Mouse (Mus musculus) cortical plate, adult 2 months (tissue): ENCODE results near the gene Rassf8. TPM values are rescaled to one million over a fixed set of nuclear protein-coding genes. Genes with fewer than 3 reads are reported as not detected.

Experiments used
- H3K27ac ChIP-seq: fragments of 200-500 bp; 2 replicates; pipeline ENCODE4 v1.5.1; 2012; ENCODE audit warnings: low read length, control low read depth, inconsistent platforms; ENCODE audit not compliant: insufficient read depth
- H3K4me1 ChIP-seq: fragments of 200-500 bp; 2 replicates; pipeline ENCODE4 v1.6.1; 2011; ENCODE audit warnings: low read length; ENCODE audit not compliant: control insufficient read depth, insufficient read depth
- H3K4me3 ChIP-seq: fragments of 200-500 bp; 2 replicates; pipeline ENCODE4 v1.5.1; 2011; ENCODE audit warnings: mild to moderate bottlenecking, low read length, control low read depth; ENCODE audit not compliant: insufficient read depth
- CTCF ChIP-seq: fragments of 200-500 bp; IDR thresholded peaks from 2 replicates; pipeline ENCODE4 v1.5.1; 2011; ENCODE audit warnings: mild to moderate bottlenecking, control low read depth, low read length; ENCODE audit not compliant: insufficient read depth; ENCODE audit errors: extremely low read depth
- POLR2A ChIP-seq: fragments of 200-500 bp; IDR thresholded peaks from 2 replicates; pipeline ENCODE4 v1.6.1; 2011; ENCODE audit warnings: mild to moderate bottlenecking, low read length, control low read depth; ENCODE audit not compliant: insufficient read depth; ENCODE audit errors: extremely low read depth
- polyA plus RNA-seq: library from polyadenylated mRNA; depleted of rRNA; stranded (reverse); fragments of >200 nt; gene quantifications from 2 replicates; pipeline ENCODE4 v1.2.3, GENCODE M21; 2012

Rassf8 gene
- polyA plus RNA-seq, 1 experiment, result 14.7 TPM

- H3K4me3 ChIP-seq, result no peak overlapping the region
- TF ChIP-seq POLR2A, result no peak
- no peak for TF ChIP-seq CTCF
- H3K4me1 ChIP-seq, result peaks cover 2% of the 10 kb centered on the region; the same call in 1 of the 2 replicates
- no peak overlapping the region for H3K27ac ChIP-seq
These were observed 45.8 kb downstream of the Rassf8 start for GRCm38 (mm10) chr6:145792373-145792772.

DNA sequence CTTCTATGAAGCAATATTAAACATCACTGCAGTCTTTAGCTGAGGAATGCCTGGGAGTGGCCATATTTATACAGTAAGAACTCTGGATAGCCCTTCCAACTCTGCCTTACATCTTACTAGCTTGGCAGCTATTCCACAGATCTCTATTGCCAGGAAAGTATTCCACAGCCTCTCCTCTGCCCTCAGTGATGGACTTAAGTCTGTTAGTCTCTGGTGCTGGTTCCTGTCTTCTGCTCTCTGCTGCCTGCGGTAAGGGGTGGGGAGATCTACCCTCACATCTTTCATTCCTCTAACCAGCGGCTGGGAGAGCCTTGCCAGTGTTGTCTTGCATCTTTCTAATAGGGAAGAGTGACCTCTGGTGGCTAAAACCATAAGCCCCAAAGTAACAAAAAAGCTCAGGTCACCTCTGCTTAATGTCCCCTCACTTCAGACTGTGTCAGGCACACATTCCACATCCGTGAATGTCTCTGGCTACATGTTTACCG is 46.6 kb downstream of the Rassf8 start:
- TF ChIP-seq POLR2A, result no peak
- TF ChIP-seq CTCF, result peak; percentile 61
- peaks cover 2% of the 10 kb centered on the region; the same call in 1 of the 2 replicates for H3K4me1 ChIP-seq
- no peak overlapping the region for H3K4me3 ChIP-seq

DNA sequence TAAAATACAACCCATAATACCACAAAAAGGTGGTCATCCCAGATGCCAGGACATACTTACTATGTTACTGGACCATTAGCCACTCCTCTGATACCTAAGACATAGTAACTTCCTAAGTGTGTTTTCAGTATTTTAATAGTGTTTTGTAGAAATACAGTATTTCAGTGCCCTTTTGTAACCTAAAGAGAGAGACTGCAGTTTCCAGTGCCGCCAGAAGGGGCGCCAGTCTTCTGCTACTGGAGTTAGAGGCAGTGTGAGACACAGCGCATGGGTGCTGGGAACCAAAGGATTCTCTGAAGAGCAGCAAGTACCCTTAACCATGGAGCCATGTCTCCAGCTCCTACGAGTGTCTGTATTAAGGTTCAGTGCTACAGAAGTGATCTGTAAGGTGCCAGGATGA is 48.1 kb downstream of the Rassf8 start:
- H3K27ac ChIP-seq, result no peak overlapping the region
- H3K4me1 ChIP-seq, result peaks cover 2% of the 10 kb centered on the region; the same call in 1 of the 2 replicates
- TF ChIP-seq CTCF (0 out of 2 replicates have a peak, but pooled peaks have one; percentile 7), POLR2A (no peak)
- H3K4me3 ChIP-seq, result no peak overlapping the region

More for the DNA sequence above, 46.6 kb downstream of the Rassf8 start:
- H3K27ac ChIP-seq, result no peak overlapping the region

DNA sequence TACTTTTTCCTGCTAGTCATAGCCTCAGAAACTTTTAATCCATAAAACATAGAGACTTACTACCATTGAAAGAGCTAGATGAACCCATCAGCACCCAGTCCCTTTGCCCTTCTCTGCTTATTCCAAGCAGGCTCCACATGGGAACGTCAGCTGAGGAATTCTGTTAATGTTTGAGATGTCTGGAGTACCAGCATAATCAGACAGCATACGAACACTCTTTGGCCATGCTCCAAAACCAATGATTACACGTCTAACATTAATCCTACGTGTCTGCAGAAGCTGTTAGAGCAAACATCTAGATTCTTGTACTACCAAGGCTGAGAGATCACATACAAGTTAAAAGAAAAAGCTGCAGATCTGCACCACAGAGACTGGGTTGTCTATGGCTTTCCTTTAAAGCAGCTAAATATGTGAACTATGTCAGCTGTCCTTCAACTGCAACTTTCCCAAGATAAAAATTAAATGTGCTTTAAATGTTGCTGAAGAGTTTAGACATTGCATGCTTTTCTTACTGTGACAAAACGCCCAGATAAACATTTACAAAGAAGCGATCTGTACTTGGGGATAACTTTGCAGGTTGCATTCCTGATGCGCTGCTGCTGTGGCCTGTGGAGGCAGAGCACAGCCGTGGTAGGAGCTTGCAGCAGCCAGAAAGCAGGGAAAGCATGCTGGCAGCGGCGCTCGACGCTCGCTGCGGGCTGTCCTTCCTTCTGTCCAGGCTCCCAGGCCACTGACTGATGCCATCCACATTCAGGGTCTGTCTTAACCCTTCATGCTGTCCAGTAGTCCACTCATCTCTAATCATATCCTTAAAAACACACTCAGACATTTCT is 49.9 kb downstream of the Rassf8 start:
- H3K27ac ChIP-seq, result no peak overlapping the region
- H3K4me3 ChIP-seq, result no peak overlapping the region
- no peak for TF ChIP-seq CTCF
- no peak for TF ChIP-seq POLR2A
- peaks cover 2% of the 10 kb centered on the region; the same call in 1 of the 2 replicates for H3K4me1 ChIP-seq

DNA sequence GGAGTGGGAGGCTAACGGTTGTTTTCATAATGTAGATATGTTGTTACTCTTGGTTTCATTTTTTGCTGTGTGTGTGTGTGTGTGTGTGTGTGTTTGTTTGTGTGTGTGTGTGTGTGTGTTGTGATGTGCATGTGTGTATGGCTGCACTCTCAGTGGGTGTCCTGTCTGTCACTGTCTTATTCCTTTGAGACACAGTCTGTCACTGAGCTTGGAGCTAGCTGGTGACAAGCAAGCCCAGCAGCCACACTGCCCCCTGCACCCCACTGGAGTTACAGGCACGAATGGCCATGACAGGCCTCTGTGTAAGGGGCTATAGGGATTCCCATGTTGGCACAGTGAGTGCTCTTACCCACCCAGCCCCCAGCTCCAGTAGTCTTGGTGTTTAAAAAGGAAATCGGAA is 51.1 kb downstream of the Rassf8 start:
- Histone ChIP-seq H3K4me3 (no peak overlapping the region), H3K27ac (no peak overlapping the region), H3K4me1 (peaks cover 2% of the 10 kb centered on the region; the same call in 1 of the 2 replicates)
- no peak for TF ChIP-seq POLR2A

DNA sequence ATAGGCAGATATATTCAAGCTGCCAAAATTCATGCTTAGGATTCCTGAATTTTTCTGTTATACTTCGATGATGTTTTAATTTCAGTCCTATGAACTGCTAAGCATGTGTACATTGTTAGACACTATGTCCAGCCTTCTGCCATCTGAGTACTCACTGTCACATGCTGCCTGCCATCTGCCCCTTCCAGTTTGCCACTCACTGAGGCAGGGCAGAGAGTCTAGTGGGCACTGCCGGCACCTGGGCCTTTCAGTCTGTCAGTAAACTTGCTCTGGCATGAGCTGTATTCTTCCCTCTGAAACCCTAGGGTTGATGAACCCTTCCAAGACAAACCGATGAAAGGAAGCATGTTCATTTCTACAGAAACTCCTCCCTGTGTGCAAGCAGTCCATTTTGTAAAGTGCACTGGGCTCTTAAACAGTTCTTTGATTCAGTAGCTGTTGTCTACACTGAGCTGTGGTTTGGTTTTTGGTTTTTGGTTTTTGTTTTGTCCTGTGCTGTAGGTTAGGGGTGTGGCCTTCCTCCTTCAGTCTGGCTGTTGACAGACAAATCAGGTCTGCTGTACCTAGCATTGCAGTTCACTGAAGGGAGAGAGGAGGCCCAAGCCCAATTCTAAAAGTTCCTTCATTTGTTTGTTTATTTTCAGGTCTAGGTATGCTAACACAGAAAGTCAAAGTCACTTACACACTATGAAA is 55.4 kb downstream of the Rassf8 start:
- H3K4me3 ChIP-seq, result no peak overlapping the region
- H3K4me1 ChIP-seq, result no peaks in the 10 kb centered on the region; the same call in 1 of the 2 replicates
- no peak for TF ChIP-seq CTCF
- no peak for TF ChIP-seq POLR2A
- no peak overlapping the region for H3K27ac ChIP-seq

DNA sequence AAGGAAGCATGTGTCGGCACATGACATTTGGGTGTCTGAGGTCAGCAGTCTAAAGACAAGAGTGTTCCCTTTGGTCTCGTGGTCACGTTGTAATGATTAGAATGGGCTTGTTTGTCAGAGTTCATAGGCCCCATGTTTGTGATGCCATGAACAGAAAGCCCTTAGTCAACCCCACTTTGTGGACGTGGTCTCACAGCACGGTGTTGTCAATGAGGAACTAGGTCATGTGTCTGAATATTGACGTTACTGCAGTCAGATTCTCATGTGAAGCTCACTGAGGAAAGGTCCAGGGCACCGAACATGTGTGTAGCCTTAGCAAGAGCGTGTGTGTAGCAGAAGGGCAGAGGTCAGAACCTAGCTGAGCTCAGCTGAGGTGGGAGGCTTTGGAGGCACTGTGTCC is 56.3 kb downstream of the Rassf8 start:
- no peak for TF ChIP-seq POLR2A
- TF ChIP-seq CTCF, result no peak
- H3K4me3 ChIP-seq, result no peak overlapping the region
- H3K4me1 ChIP-seq, result no peaks in the 10 kb centered on the region; the same call in 1 of the 2 replicates
- H3K27ac ChIP-seq, result no peak overlapping the region

DNA sequence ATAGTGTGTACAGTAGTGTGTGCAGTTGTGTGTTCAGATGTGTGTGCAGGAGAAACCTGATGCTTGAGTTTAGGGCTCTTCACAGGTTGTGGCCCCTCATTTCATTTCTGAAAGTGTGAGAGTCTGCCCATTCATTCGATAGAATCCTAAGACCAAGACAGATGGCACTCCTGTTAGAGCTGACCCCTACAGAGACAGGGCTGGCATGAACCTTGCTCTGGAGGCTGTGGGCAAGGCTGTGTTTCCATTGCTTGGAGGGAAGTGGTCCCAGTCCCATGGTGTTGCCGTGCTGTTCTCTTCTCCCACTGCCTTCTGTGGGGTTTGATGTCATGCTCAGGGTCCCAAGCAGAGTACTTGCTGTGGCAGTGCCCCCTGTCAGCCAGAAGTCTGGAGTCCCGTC is 57.7 kb downstream of the Rassf8 start:
- Histone ChIP-seq H3K27ac (no peak overlapping the region), H3K4me3 (no peak overlapping the region), H3K4me1 (no peaks in the 10 kb centered on the region; the same call in 1 of the 2 replicates)
- TF ChIP-seq POLR2A (no peak), CTCF (no peak)

DNA sequence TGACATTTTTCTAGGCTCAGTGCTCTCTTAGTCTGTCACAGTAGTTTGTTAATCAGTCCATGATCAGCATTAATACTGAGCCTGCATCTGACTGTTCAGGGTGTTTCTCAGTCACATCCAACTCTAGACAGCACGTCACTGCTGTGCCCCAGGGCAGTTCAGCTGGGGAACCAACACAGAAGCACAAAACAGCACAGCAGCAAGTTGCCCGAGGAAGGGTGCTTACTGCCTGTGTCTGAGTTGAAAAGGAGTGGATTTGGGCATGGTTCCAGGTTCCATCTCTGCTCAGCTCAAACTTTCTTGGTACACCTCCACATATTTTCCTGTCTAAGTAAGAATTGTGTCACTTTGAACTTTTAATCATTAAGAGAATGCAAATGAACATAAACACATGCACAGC is 60.2 kb downstream of the Rassf8 start:
- no peaks in the 10 kb centered on the region; the same call in 1 of the 2 replicates for H3K4me1 ChIP-seq
- no peak overlapping the region for H3K4me3 ChIP-seq
- H3K27ac ChIP-seq, result no peak overlapping the region
- no peak for TF ChIP-seq POLR2A
- no peak for TF ChIP-seq CTCF

DNA sequence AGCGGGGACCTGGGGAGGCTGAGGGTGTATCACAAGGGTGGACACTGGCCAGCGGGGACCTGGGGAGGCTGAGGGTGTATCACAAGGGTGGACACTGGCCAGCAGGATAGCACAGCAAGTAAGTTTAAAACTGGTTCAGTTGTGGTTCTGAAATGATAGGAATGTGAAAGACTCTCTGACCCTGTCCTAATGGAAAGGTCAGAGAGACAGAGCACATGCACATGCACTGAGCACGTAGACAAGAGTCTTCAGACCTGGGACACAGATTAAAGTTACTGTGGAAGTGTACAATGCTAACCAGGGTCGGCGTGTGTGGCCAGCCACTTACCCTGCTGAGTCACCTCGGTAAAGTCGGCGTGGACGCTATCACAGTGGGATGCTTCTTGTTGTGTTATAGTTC is 61.4 kb downstream of the Rassf8 start:
- no peak for TF ChIP-seq POLR2A
- no peak for TF ChIP-seq CTCF
- Histone ChIP-seq H3K27ac (no peak overlapping the region), H3K4me1 (no peaks in the 10 kb centered on the region; the same call in 1 of the 2 replicates), H3K4me3 (no peak overlapping the region)

GRCm38 (mm10) chr6:145809566-145809965 is 63.0 kb downstream of the Rassf8 start:
- Histone ChIP-seq H3K4me1 (no peaks in the 10 kb centered on the region; the same call in 1 of the 2 replicates), H3K27ac (no peak overlapping the region), H3K4me3 (no peak overlapping the region)
- no peak for TF ChIP-seq CTCF
- TF ChIP-seq POLR2A, result no peak
